Mouse (Mus musculus): ENCODE measurements around the gene Cd247.

The Cd247 gene

GRCm38 (mm10) chr1:165818145-165818860, 29.8 kb downstream of the Cd247 start:
- DNase-seq (ENCODE audit: low spot score in 2 of 2) = peak; percentile 51 to 69

- DNase-seq (ENCODE audit: low spot score in 2 of 2) = no peak
These were observed 30.7 kb downstream of the Cd247 start for GRCm38 (mm10) chr1:165819147-165819546.

- DNase-seq (ENCODE audit: low spot score in 2 of 2) = no peak
These were observed 33.5 kb downstream of the Cd247 start for GRCm38 (mm10) chr1:165822031-165822430.

- DNase-seq (ENCODE audit: low spot score in 2 of 2) = no peak
These were observed 39.7 kb downstream of the Cd247 start for GRCm38 (mm10) chr1:165828173-165828572.

- DNase-seq (ENCODE audit: low spot score in 2 of 2) = no peak
These were observed 40.1 kb downstream of the Cd247 start for GRCm38 (mm10) chr1:165828615-165829014.

- DNase-seq (ENCODE audit: low spot score in 2 of 2) = no peak
These were observed 41.4 kb downstream of the Cd247 start for GRCm38 (mm10) chr1:165829890-165830289.

GRCm38 (mm10) chr1:165833244-165833643, 44.8 kb downstream of the Cd247 start:
- DNase-seq (ENCODE audit: low spot score in 2 of 2) = no peak

GRCm38 (mm10) chr1:165833910-165834632, 45.6 kb downstream of the Cd247 start:
- no peak for DNase-seq (ENCODE audit: low spot score in 2 of 2)

GRCm38 (mm10) chr1:165834633-165834975, 46.1 kb downstream of the Cd247 start:
- DNase-seq (ENCODE audit: low spot score in 2 of 2) = no peak

- DNase-seq (ENCODE audit: low spot score in 2 of 2) = no peak
These were observed 48.0 kb downstream of the Cd247 start for GRCm38 (mm10) chr1:165836461-165836860.

GRCm38 (mm10) chr1:165837546-165837945, 49.1 kb downstream of the Cd247 start:
- DNase-seq (ENCODE audit: low spot score in 2 of 2) = no peak

- no peak for DNase-seq (ENCODE audit: low spot score in 2 of 2)
These were observed 50.7 kb downstream of the Cd247 start for GRCm38 (mm10) chr1:165839201-165839600.

- DNase-seq (ENCODE audit: low spot score in 2 of 2) = no peak
These were observed 52.2 kb downstream of the Cd247 start for GRCm38 (mm10) chr1:165840548-165841230.

- DNase-seq (ENCODE audit: low spot score in 2 of 2) = no peak
These were observed 53.7 kb downstream of the Cd247 start for GRCm38 (mm10) chr1:165842170-165842569.

- no peak for DNase-seq (ENCODE audit: low spot score in 2 of 2)
These were observed 55.1 kb downstream of the Cd247 start for GRCm38 (mm10) chr1:165843586-165843985.

GRCm38 (mm10) chr1:165844466-165844951, 56.0 kb downstream of the Cd247 start:
- peak; percentile 34 to 71 for DNase-seq (ENCODE audit: low spot score in 2 of 2)

GRCm38 (mm10) chr1:165844956-165845355, 56.5 kb downstream of the Cd247 start:
- DNase-seq (ENCODE audit: low spot score in 2 of 2) = peak; percentile 39 to 71

- peak in 1 of 2 experiments; percentile 18 for DNase-seq (ENCODE audit: low spot score in 2 of 2)
These were observed 56.9 kb downstream of the Cd247 start for GRCm38 (mm10) chr1:165845366-165845765.

- no peak for DNase-seq (ENCODE audit: low spot score in 2 of 2)
These were observed 59.9 kb downstream of the Cd247 start for GRCm38 (mm10) chr1:165848417-165848816.

- no peak for DNase-seq (ENCODE audit: low spot score in 2 of 2)
These were observed 60.4 kb downstream of the Cd247 start for GRCm38 (mm10) chr1:165848881-165849280.

- no peak for DNase-seq (ENCODE audit: low spot score in 2 of 2)
These were observed 61.3 kb downstream of the Cd247 start for GRCm38 (mm10) chr1:165849458-165850445.

Measured in spleen, postnatal 4 days (tissue).